Mouse (Mus musculus): ENCODE results near the gene Pth1r. TPM values are rescaled to one million over a fixed set of nuclear protein-coding genes. Genes with fewer than 3 reads are reported as not detected.

Gene Pth1r
- polyA plus RNA-seq, 1 experiment from 2014 or later = 3.0 TPM

DNA sequence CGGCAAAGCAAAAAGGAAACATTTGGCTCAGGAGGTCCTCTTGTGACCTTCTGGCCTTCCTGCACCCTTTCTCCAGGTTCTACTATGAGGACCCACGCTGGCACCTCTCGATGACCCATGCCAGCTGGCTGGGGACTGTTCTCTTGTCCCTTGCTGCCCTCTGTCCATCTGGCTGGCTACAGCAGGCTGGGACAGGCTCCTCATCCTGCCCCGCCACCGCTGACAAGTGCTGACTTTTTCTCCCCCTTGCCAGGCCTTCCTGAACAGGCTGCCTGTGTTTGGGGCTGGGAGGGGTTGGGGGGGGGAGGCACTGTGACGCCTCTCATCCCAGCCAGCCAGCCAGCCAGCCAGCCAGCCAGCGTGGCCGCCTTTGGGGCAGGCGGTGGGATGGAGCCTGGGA lies 10.6 kb downstream of the Pth1r start:
- Histone ChIP-seq H3K9me3 (replicated peaks) (no peaks in the 10 kb centered on the region), H3K4me2 (no peak overlapping the region), H3K4me3 (replicated peaks) (no peak overlapping the region), H3K9ac (no peak overlapping the region), H3K27ac (replicated peaks) (no peak overlapping the region), H3K36me3 (replicated peaks) (no peaks in the 10 kb centered on the region), H3K27me3 (peaks cover 67% of the 10 kb centered on the region), H3K4me1 (replicated peaks) (peaks cover 22% of the 10 kb centered on the region)
- 56% methylated on average over 9 of the region's 9 CpGs for WGBS (ENCODE audit: insufficient replicate concordance)
- ATAC-seq (ENCODE audit: insufficient read depth) = no peak

- no peak overlapping the region for H3K4me2 ChIP-seq
- H3K27me3 ChIP-seq = peaks cover 66% of the 10 kb centered on the region
- H3K36me3 ChIP-seq (replicated peaks) = no peaks in the 10 kb centered on the region
- no peak overlapping the region for H3K27ac ChIP-seq (replicated peaks)
- H3K4me1 ChIP-seq (replicated peaks) = peaks cover 22% of the 10 kb centered on the region
- H3K9ac ChIP-seq = no peak overlapping the region
- 49% methylated on average over 7 of the region's 7 CpGs for WGBS (ENCODE audit: insufficient replicate concordance)
- ATAC-seq (ENCODE audit: insufficient read depth) = no peak
- no peak overlapping the region for H3K4me3 ChIP-seq (replicated peaks)
- no peaks in the 10 kb centered on the region for H3K9me3 ChIP-seq (replicated peaks)
Measured at GRCm38 (mm10) chr9:110734154-110734553, 12.8 kb downstream of the Pth1r start.

DNA sequence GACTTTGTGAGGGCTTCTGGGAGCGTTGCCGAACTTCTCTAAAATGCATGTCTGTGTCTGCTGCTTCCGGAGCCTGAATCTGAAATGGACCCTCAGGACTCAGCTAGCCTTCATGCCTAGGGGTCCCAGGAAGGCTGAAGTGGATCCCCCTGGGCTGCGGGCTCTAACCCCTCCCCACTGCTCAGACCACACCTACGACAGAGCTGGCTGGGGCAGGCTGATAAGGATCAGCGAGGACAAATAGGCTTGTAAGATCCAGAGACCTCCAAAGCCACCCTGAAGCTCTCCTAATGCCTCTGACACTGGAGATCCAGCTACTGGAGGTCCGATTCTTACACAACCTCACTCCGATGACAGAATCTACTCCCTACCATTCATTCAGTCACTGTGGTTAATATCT lies 13.8 kb downstream of the Pth1r start:
- Histone ChIP-seq H3K9ac (peak overlapping the region; percentile 12; the same call in 1 of the 2 replicates), H3K4me1 (replicated peaks) (peaks cover 22% of the 10 kb centered on the region), H3K4me3 (replicated peaks) (peak overlapping the region; percentile 45), H3K36me3 (replicated peaks) (no peaks in the 10 kb centered on the region), H3K4me2 (peak overlapping the region; percentile 72), H3K9me3 (replicated peaks) (no peaks in the 10 kb centered on the region), H3K27me3 (peaks cover 73% of the 10 kb centered on the region), H3K27ac (replicated peaks) (peak overlapping the region; percentile 41; the same call in 1 of the 2 replicates)
- no peak for ATAC-seq (ENCODE audit: insufficient read depth)
- WGBS (ENCODE audit: insufficient replicate concordance) = 6% methylated on average over 8 of the region's 8 CpGs

DNA sequence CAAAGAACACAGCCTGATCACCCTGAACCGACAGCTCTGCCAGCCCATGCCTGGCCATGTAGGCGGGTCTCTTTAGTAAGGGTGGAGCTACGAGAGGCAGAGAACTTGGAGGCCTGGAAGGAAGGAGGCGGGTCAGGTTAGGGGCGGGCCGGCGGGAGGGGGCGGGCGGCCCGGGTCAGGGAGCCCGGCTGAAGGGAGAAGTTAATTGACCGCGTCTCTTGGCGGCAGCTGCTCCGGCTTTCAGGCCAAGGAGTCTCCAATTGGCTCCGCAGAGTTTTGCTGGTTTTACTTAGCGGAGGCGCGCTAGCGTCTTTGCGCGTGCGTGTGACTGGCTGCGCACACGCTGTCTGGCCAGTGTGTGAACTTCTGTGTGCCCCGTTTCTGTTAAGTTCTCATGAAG lies 14.3 kb downstream of the Pth1r start:
- no peaks in the 10 kb centered on the region for H3K36me3 ChIP-seq (replicated peaks)
- H3K27me3 ChIP-seq = peaks cover 78% of the 10 kb centered on the region
- peak overlapping the region; percentile 45 for H3K4me3 ChIP-seq (replicated peaks)
- H3K9me3 ChIP-seq (replicated peaks) = no peaks in the 10 kb centered on the region
- peaks cover 22% of the 10 kb centered on the region for H3K4me1 ChIP-seq (replicated peaks)
- peak overlapping the region; percentile 41; the same call in 1 of the 2 replicates for H3K27ac ChIP-seq (replicated peaks)
- peak overlapping the region; percentile 72 for H3K4me2 ChIP-seq
- peak; percentile 74 for ATAC-seq (ENCODE audit: insufficient read depth)
- under 1% methylated on average over 26 of the region's 26 CpGs for WGBS (ENCODE audit: insufficient replicate concordance)
- H3K9ac ChIP-seq = 0 out of 2 replicates have a peak overlapping the region, but pooled peaks have one; percentile 12

DNA sequence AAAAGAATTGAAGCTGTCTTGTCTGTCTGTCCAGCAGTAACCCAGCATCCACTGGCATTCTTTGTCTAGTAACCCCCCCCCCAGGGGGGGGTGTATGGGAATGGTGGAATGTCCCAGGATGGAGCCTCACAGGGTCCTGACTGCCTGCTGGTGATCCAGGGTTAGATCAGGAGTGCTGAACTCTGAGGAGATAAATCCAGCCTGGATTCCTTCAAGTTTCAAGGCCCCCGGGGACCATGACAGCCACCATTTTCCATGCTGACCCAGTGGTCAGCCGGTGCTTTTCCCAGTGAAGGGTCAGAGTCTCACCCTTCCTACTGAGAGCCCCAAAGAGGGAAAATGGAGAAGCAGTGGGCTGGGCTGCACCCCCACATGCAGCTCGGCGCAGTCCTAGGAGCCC lies 15.1 kb downstream of the Pth1r start:
- no peaks in the 10 kb centered on the region for H3K36me3 ChIP-seq (replicated peaks)
- WGBS (ENCODE audit: insufficient replicate concordance) = 65% methylated on average over 4 of the region's 4 CpGs
- no peak overlapping the region for H3K4me3 ChIP-seq (replicated peaks)
- H3K27ac ChIP-seq (replicated peaks) = no peak overlapping the region
- H3K4me2 ChIP-seq = peak overlapping the region; percentile 72; the same call in 1 of the 2 replicates
- peaks cover 85% of the 10 kb centered on the region for H3K27me3 ChIP-seq
- peaks cover 22% of the 10 kb centered on the region for H3K4me1 ChIP-seq (replicated peaks)
- H3K9ac ChIP-seq = no peak overlapping the region
- no peak for ATAC-seq (ENCODE audit: insufficient read depth)
- H3K9me3 ChIP-seq (replicated peaks) = no peaks in the 10 kb centered on the region

DNA sequence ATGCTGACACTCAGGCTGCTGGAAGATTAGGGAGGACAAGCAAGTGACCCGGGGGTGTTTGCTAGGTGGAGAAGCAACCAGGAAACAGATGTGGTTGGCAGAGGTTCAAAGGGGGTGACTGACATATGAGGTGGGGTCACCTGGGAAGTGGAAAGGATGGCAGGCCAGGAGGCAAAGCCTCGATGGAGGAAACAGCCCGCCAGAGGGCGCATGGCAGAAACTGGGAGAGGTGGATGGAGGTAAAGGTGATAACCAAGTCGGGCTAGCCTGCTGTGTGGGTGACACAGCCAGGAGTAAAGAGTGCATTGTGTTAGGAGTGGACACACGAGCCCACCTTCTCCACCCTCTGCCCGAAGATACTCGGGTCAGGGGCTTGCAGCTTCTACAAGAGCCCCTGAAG lies 17.1 kb downstream of the Pth1r start:
- Histone ChIP-seq H3K27me3 (peaks cover 88% of the 10 kb centered on the region), H3K4me3 (replicated peaks) (no peak overlapping the region), H3K4me1 (replicated peaks) (peaks cover 22% of the 10 kb centered on the region), H3K27ac (replicated peaks) (no peak overlapping the region), H3K9ac (no peak overlapping the region), H3K36me3 (replicated peaks) (no peaks in the 10 kb centered on the region), H3K4me2 (no peak overlapping the region), H3K9me3 (replicated peaks) (no peaks in the 10 kb centered on the region)
- 5% methylated on average over 8 of the region's 8 CpGs for WGBS (ENCODE audit: insufficient replicate concordance)
- no peak for ATAC-seq (ENCODE audit: insufficient read depth)

GRCm38 (mm10) chr9:110726867-110727266 lies 20.1 kb downstream of the Pth1r start:
- WGBS (ENCODE audit: insufficient replicate concordance) = 16% methylated on average over 33 of the region's 33 CpGs

GRCm38 (mm10) chr9:110725721-110726135 lies 21.2 kb downstream of the Pth1r start:
- H3K27ac ChIP-seq (replicated peaks) = no peak overlapping the region
- no peaks in the 10 kb centered on the region for H3K4me1 ChIP-seq (replicated peaks)
- no peak overlapping the region for H3K9ac ChIP-seq
- no peak for ATAC-seq (ENCODE audit: insufficient read depth)
- no peak overlapping the region for H3K4me2 ChIP-seq
- no peaks in the 10 kb centered on the region for H3K9me3 ChIP-seq (replicated peaks)
- no peaks in the 10 kb centered on the region for H3K36me3 ChIP-seq (replicated peaks)
- WGBS (ENCODE audit: insufficient replicate concordance) = 29% methylated on average over 9 of the region's 9 CpGs
- peaks cover 60% of the 10 kb centered on the region for H3K27me3 ChIP-seq
- H3K4me3 ChIP-seq (replicated peaks) = no peak overlapping the region

More at GRCm38 (mm10) chr9:110726867-110727266, 20.1 kb downstream of the Pth1r start:
- no peak overlapping the region for H3K27ac ChIP-seq (replicated peaks)
- peaks cover 72% of the 10 kb centered on the region for H3K27me3 ChIP-seq
- H3K4me2 ChIP-seq = no peak overlapping the region
- no peak overlapping the region for H3K9ac ChIP-seq
- peaks cover under 1% of the 10 kb centered on the region for H3K4me1 ChIP-seq (replicated peaks)
- ATAC-seq (ENCODE audit: insufficient read depth) = no peak
- H3K9me3 ChIP-seq (replicated peaks) = no peaks in the 10 kb centered on the region
- no peak overlapping the region for H3K4me3 ChIP-seq (replicated peaks)
- no peaks in the 10 kb centered on the region for H3K36me3 ChIP-seq (replicated peaks)

DNA sequence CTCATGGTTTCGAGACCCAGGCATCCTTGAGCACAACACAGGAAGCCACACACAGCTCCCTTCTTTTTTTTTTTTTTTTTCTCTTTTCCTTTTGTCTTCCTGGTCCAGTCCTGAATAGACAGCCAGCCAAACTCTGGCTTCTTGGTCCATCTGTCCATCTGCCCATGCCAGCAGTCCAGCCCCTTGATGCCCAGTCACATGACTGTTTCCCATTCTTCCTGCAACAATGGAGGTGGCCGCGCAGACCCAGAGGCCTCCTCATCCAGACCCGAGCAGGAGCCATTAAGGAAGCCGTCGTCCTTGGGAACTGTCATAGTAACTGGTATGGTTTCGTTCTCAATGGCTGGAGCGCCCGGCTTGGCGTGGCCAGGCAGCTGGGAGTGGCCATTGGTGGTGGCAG lies 24.9 kb downstream of the Pth1r start:
- WGBS (ENCODE audit: insufficient replicate concordance) = 71% methylated on average over 10 of the region's 10 CpGs
- Histone ChIP-seq H3K4me2 (no peak overlapping the region), H3K4me1 (replicated peaks) (no peaks in the 10 kb centered on the region), H3K9ac (no peak overlapping the region), H3K9me3 (replicated peaks) (no peaks in the 10 kb centered on the region), H3K36me3 (replicated peaks) (no peaks in the 10 kb centered on the region), H3K27me3 (peaks cover 26% of the 10 kb centered on the region), H3K4me3 (replicated peaks) (no peak overlapping the region), H3K27ac (replicated peaks) (no peak overlapping the region)
- ATAC-seq (ENCODE audit: insufficient read depth) = no peak

- Histone ChIP-seq H3K9me3 (replicated peaks) (no peaks in the 10 kb centered on the region), H3K27ac (replicated peaks) (no peak overlapping the region), H3K4me3 (replicated peaks) (no peak overlapping the region), H3K4me2 (no peak overlapping the region), H3K4me1 (replicated peaks) (no peaks in the 10 kb centered on the region), H3K36me3 (replicated peaks) (no peaks in the 10 kb centered on the region), H3K9ac (no peak overlapping the region), H3K27me3 (peaks cover 6% of the 10 kb centered on the region)
- 54% methylated on average over 5 of the region's 5 CpGs for WGBS (ENCODE audit: insufficient replicate concordance)
- ATAC-seq (ENCODE audit: insufficient read depth) = no peak
Measured at GRCm38 (mm10) chr9:110719977-110720376, 27.0 kb downstream of the Pth1r start.

- WGBS (ENCODE audit: insufficient replicate concordance) = 70% methylated on average over 3 of the region's 3 CpGs
- Histone ChIP-seq H3K9me3 (replicated peaks) (no peaks in the 10 kb centered on the region), H3K4me2 (no peak overlapping the region), H3K9ac (no peak overlapping the region), H3K4me1 (replicated peaks) (no peaks in the 10 kb centered on the region), H3K27me3 (no peaks in the 10 kb centered on the region), H3K36me3 (replicated peaks) (peaks cover 7% of the 10 kb centered on the region; the same call in 1 of the 2 replicates), H3K27ac (replicated peaks) (no peak overlapping the region), H3K4me3 (replicated peaks) (no peak overlapping the region)
- ATAC-seq (ENCODE audit: insufficient read depth) = no peak
Measured at GRCm38 (mm10) chr9:110718810-110719209, 28.1 kb downstream of the Pth1r start.

DNA sequence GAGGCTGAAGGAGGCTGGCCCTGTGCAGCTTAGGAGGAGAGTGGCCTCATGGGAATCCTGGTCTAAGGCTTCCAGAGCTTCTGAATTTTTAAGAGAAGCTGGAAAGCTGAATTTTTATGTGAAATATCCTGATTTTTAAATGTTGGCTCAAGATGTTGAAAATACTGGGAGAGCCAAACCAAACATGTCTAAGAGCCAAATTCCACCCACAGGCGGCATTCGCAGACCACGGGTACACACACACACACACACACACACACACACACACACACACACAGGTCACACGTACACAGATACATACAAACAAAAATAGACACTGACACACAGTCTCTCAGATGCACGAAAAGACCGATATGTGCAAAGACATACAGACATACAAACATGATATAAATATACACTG lies 28.9 kb downstream of the Pth1r start:
- ATAC-seq (ENCODE audit: insufficient read depth) = no peak
- Histone ChIP-seq H3K36me3 (replicated peaks) (peaks cover 10% of the 10 kb centered on the region; the same call in 1 of the 2 replicates), H3K4me2 (no peak overlapping the region), H3K9ac (no peak overlapping the region), H3K27ac (replicated peaks) (no peak overlapping the region), H3K4me1 (replicated peaks) (no peaks in the 10 kb centered on the region), H3K27me3 (no peaks in the 10 kb centered on the region), H3K9me3 (replicated peaks) (no peaks in the 10 kb centered on the region), H3K4me3 (replicated peaks) (no peak overlapping the region)
- WGBS (ENCODE audit: insufficient replicate concordance) = 74% methylated on average over 6 of the region's 6 CpGs

All from liver, embryonic 15.5 days (tissue).